Mouse (Mus musculus) stomach, embryonic 14.5 days (tissue): ENCODE results near the gene Olfr487. TPM values are rescaled to one million over a fixed set of nuclear protein-coding genes. Genes with fewer than 3 reads are reported as not detected.
"Not testable (repeated sequence)": the region's sequence is repeated elsewhere in the genome, so short reads cannot be mapped to it uniquely, and the experiment has no call there.

Experiments
- ATAC-seq: fragments of 200-750 bp; cut with Nextera tagmentation; 2 replicates; pipeline ENCODE4 v1.8.0; 2017; ENCODE audit warnings: low read depth, moderate TSS enrichment; ENCODE audit not compliant: insufficient number of reproducible peaks, insufficient read depth, low FRiP score
- H3K27ac ChIP-seq: fragments of 300-500 bp; sonication (generic); 2 replicates; pipeline ENCODE4 v1.5.1; 2014; ENCODE audit warnings: mild to moderate bottlenecking, low read length, moderate library complexity, mixed read lengths
- H3K27me3 ChIP-seq: fragments of 300-500 bp; sonication (generic); 2 replicates; pipeline ENCODE4 v1.6.1; 2014; ENCODE audit warnings: low read length, control low read depth, mixed read lengths; ENCODE audit not compliant: control insufficient read depth, insufficient read depth
- H3K36me3 ChIP-seq: fragments of 300-500 bp; sonication (generic); 2 replicates; pipeline ENCODE4 v1.6.1; 2014; ENCODE audit warnings: mild to moderate bottlenecking, control low read depth, low read length, moderate library complexity, mixed read lengths; ENCODE audit not compliant: control insufficient read depth, insufficient read depth
- H3K4me1 ChIP-seq: fragments of 300-500 bp; sonication (generic); 2 replicates; pipeline ENCODE4 v1.6.1; 2014; ENCODE audit warnings: low read length, control low read depth, mixed read lengths; ENCODE audit not compliant: control insufficient read depth, insufficient read depth
- H3K4me2 ChIP-seq: fragments of 300-500 bp; sonication (generic); replicated peaks from 2 replicates; pipeline ENCODE4 v1.6.1; 2014; ENCODE audit warnings: low read depth, low read length, control low read depth
- H3K4me3 ChIP-seq: fragments of 300-500 bp; sonication (generic); 2 replicates; pipeline ENCODE4 v1.5.1; 2014; ENCODE audit warnings: low read depth, low read length, control low read depth
- H3K9ac ChIP-seq: fragments of 300-500 bp; sonication (generic); replicated peaks from 2 replicates; pipeline ENCODE4 v1.6.1; 2014; ENCODE audit warnings: low read depth, mild to moderate bottlenecking, control low read depth, low read length, moderate library complexity, mixed read lengths
- H3K9me3 ChIP-seq: fragments of 300-500 bp; sonication (generic); 2 replicates; pipeline ENCODE4 v1.6.1; 2016; ENCODE audit warnings: low read depth, low read length, control low read depth; ENCODE audit not compliant: control insufficient read depth
- WGBS: fragments of 180-500 bp; shearing (Covaris S2); extraction: QIAGEN DNeasy Blood & Tissue Kit; methylation state at CpG from one replicate; pipeline ENCODE4 v1.1.7; 2014; 5-methylcytosine and 5-hydroxymethylcytosine counted together
- polyA plus RNA-seq: library from polyadenylated mRNA; unstranded; fragments of >200 nt; fragmentation: Nextera tagmentation; extraction: Ambion mirVana; gene quantifications from 2 replicates; pipeline ENCODE4 v1.2.1, GENCODE M21; 2014

Gene Olfr487
- polyA plus RNA-seq, 1 experiment from 2014 or later = not detected

DNA sequence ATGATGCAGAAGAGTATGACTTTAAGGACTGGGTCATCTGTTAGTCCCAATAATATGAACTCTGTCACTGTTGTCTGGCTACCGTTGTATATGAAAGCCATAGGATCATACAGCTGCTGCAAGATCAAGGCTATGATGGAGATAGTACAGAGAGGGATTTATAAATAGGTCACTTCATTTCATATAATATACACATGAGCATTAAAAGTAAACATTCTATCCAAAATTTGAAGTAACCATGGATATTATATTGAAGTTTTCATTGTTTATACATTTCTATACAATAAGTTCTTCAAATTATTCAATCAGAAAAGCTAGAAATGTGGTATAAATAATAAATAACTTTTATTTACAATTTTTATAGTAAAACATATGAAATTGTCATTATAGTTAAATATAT lies 41.8 kb downstream of the Olfr487 start, which contains the start of gene Olfr486:
Olfr486 (minus strand) TSS at position 101 of the 400 bp plus-strand sequence.
- H3K4me2 ChIP-seq, H3K27me3 ChIP-seq, H3K9me3 ChIP-seq, ATAC-seq, H3K27ac ChIP-seq, H3K4me3 ChIP-seq, H3K36me3 ChIP-seq, H3K9ac ChIP-seq, H3K4me1 ChIP-seq: not testable (repeated sequence)
- WGBS = 100% methylated on average over 1 of the region's 1 CpGs

DNA sequence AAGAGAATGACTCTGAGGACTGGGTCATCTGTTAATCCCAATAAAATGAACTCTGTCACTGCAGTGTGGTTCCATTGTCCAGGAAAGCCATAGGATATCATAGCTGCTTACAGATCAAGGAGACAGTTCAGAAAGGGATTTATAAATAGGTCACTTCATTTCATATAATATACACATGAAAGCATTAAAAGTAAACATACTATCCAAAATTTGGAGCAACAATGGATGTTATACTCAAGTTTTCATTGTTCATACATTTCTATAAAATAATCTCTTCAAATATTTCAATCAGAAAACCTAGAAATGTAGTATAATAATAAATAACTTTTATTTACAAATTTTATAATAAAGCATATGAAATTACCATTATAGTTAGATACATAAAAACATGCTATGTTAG lies 54.7 kb downstream of the Olfr487 start, which contains the start of gene Olfr485:
Olfr485 (minus strand) TSS at position 101 of the 400 bp plus-strand sequence.
- H3K36me3 ChIP-seq = no peaks in the 10 kb centered on the region
- ATAC-seq = no peak
- H3K9me3 ChIP-seq = no peaks in the 10 kb centered on the region
- no peak within 1 kb of the TSS for H3K27ac ChIP-seq
- no peaks in the 10 kb centered on the region for H3K4me1 ChIP-seq
- H3K4me2 ChIP-seq = no peak within 1 kb of the TSS
- H3K27me3 ChIP-seq = no peaks in the 10 kb centered on the region
- no peak within 1 kb of the TSS for H3K9ac ChIP-seq
- no peak within 1 kb of the TSS for H3K4me3 ChIP-seq

Other genes starting within 250 kb of the Olfr487 start
- gene Olfr476, start 249.8 kb downstream of the Olfr487 start, polyA plus RNA-seq = not detected in 2 replicates
- not detected in 2 replicates for gene Olfr477, start 227.9 kb downstream of the Olfr487 start, polyA plus RNA-seq
- not detected in 2 replicates for gene Olfr478, start 180.6 kb downstream of the Olfr487 start, polyA plus RNA-seq
- gene Olfr479, start 163.9 kb downstream of the Olfr487 start, polyA plus RNA-seq = not detected in 2 replicates
- gene Olfr480, start 147.3 kb downstream of the Olfr487 start, polyA plus RNA-seq = not detected in 2 replicates
- gene Olfr481, start 134.8 kb downstream of the Olfr487 start, polyA plus RNA-seq = not detected in 2 replicates
- 0.17 TPM in 1 of 2 replicates, not detected in the other for gene Olfr482, start 117.0 kb downstream of the Olfr487 start, polyA plus RNA-seq
- gene Olfr483, start 113.8 kb downstream of the Olfr487 start, polyA plus RNA-seq = not detected in 2 replicates
- gene Olfr484, start 87.2 kb downstream of the Olfr487 start, polyA plus RNA-seq = not detected in 2 replicates
- not detected in 2 replicates for gene Olfr485, start 54.8 kb downstream of the Olfr487 start, polyA plus RNA-seq
- not detected in 2 replicates for gene Olfr486, start 41.9 kb downstream of the Olfr487 start, polyA plus RNA-seq
- not detected in 2 replicates for gene Olfr488, start 43.7 kb upstream of the Olfr487 start, polyA plus RNA-seq
- not detected in 2 replicates for gene Olfr490, start 74.3 kb upstream of the Olfr487 start, polyA plus RNA-seq
- not detected in 2 replicates for gene Olfr491, start 98.8 kb upstream of the Olfr487 start, polyA plus RNA-seq
- not detected in 2 replicates for gene Olfr492, start 109.0 kb upstream of the Olfr487 start, polyA plus RNA-seq
- gene Olfr493, start 132.3 kb upstream of the Olfr487 start, polyA plus RNA-seq = not detected in 2 replicates
- not detected in 2 replicates for gene Olfr494, start 150.7 kb upstream of the Olfr487 start, polyA plus RNA-seq
- not detected in 2 replicates for gene Olfr495, start 178.5 kb upstream of the Olfr487 start, polyA plus RNA-seq
- gene Olfr497, start 205.8 kb upstream of the Olfr487 start, polyA plus RNA-seq = not detected in 2 replicates